Mouse (Mus musculus) cerebellum, adult 18-20 months (tissue): ENCODE measurements around the gene Wdr18.
A peak's percentile ranks its signal among the peaks of the same experiment; 100 is the strongest.

ENCODE experiments used
- DNase-seq, 2 experiments: peaks; one replicate each; pipeline ENCODE4 v3.0.0; 2021

The Wdr18 gene

GRCm38 (mm10) chr10:79947502-79947901 is 12.4 kb upstream of the Wdr18 start:
- DNase-seq = no peak

- no peak for DNase-seq
These were observed 10.1 kb upstream of the Wdr18 start for GRCm38 (mm10) chr10:79949873-79950272.

- DNase-seq = no peak
These were observed 9.3 kb upstream of the Wdr18 start for GRCm38 (mm10) chr10:79950661-79951060.

- DNase-seq = no peak
These were observed 6.0 kb upstream of the Wdr18 start for GRCm38 (mm10) chr10:79953946-79954345.

GRCm38 (mm10) chr10:79955691-79956090 is 4.3 kb upstream of the Wdr18 start:
- no peak for DNase-seq

GRCm38 (mm10) chr10:79956643-79957154 is 3.3 kb upstream of the Wdr18 start:
- DNase-seq = no peak

DNA sequence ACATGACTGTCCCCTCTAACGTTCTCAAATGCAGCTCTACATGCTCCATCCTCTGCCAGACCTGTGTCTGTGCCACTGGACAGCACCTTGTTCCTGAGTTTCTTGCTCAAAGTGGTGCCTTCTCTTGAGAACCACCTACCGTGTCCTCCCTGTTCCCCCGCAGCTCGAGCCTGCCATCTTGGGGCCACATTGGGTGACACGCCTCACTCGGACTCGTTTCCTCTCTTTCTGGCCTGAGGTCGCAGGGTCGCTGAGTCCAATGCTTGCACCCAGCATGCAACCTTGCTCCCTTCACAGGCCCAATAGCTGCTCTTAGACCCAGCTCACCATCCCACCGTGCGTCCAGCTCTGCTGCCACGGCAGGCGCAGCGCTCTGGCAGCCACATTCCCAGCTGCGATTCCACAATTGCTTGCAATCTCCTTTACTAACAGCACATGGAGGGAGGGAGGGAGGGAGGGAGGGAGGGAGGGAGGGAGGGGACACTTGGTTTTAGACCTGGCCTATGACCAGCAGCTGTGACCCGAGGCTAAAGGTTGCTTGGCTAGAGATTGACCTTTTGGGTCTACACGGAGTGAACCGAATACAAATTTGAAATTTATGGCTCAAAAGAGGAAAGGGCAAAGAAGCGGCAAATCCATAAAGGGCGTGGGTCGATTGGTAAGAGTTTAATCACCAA is 1.7 kb upstream of the Wdr18 start:
- peak; percentile 85 to 86 for DNase-seq

DNA sequence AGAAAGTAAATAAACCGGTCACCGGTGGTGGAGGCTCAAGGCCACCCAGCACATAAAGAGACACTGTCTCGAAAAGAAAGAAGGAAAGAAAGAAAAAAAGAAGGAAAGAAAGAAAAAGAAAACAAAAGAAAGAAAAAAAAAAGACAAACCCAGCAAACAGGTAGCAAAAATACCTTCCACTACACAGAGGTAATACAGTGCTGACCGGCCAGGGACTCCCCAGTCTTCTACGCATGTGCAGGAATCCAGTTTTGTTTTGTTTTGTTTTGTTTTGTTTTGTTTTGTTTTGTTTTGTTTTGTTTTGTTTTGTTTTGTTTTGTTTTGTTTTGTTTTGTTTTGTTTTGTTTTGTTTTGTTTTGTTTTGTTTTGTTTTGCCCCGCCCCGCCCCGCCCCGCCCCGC is 540 bp upstream of the Wdr18 start:
- DNase-seq = peak in 1 of 2 experiments; percentile 63

DNA sequence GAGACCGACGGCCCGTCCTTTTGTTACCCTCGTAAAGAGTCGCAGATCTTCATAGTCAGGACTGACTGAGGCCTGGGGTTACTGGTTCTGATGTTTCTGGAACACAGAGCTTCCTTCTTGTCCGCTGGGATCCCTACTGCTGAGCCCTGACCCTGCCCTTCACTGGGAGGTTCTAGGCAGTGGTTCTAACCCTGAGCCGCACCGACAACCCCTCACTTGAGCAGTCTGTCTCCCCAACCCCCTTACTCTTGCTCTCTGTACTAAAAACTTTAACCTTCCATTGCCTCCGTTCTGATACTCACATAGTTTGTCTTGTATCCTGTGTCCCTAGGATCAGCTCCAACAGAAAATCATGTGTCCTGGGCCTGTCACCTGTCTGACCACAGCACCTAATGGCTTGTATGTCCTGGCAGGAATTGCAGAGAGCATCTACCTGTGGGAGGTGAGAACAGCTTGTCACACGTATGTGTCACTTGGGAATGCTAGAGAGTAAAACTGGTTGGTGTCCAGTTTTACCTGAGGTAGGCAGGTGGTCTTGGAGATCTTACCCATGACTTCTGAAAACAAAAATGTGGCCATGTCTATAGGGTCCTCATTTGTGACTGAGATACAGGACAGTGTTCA is 831 bp downstream of the Wdr18 start:
- DNase-seq = no peak

DNA sequence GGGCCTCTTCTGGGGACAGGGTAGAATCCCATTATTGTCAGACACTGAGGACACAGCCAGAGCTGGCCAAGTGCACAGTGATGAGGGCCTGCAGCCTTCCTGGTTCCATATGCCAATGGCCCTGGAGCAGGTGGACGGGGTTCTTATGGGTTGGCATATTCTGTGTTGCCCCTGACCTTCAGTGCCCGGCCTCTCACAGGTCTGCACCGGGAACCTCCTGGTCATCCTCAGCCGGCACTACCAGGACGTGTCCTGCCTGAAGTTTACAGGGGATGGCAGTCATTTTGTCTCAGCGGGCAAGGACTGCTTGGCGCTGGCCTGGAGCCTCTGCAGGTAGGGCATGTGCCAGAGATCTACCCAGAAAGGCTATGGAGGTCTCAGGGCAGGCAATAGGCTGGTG is 4.8 kb downstream of the Wdr18 start:
- DNase-seq = no peak

GRCm38 (mm10) chr10:79965325-79965724 is 5.4 kb downstream of the Wdr18 start:
- no peak for DNase-seq

DNA sequence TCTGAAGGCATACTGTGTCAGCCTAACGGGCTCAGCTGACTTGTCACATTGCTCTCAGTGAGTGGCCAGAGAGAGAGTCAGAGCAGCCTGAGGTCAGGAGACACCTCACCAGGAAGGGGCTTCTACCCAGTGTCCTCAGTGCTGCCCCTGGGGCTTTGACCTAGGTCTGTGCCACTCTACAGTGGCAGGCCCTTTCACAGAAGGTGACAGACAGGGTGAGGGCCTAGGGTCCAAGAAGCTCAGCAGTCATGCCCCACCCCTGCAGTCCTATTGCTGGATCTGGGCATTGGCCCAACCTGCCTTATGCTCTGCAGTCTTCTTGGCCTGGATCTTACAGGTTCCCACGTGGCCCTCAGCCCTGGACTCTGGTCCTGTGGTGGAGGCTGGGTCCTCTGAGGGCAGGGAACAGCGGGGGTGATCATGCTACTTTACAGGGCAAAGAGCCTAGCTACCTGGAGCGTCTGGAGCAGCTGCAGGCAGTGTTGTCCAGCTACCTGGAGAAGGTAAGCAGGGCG is 7.0 kb downstream of the Wdr18 start:
- peak; percentile 61 to 64 for DNase-seq

- DNase-seq = no peak
These were observed 8.2 kb downstream of the Wdr18 start for GRCm38 (mm10) chr10:79968181-79968580.

GRCm38 (mm10) chr10:79969124-79969568 is 9.2 kb downstream of the Wdr18 start:
- DNase-seq = no peak

DNA sequence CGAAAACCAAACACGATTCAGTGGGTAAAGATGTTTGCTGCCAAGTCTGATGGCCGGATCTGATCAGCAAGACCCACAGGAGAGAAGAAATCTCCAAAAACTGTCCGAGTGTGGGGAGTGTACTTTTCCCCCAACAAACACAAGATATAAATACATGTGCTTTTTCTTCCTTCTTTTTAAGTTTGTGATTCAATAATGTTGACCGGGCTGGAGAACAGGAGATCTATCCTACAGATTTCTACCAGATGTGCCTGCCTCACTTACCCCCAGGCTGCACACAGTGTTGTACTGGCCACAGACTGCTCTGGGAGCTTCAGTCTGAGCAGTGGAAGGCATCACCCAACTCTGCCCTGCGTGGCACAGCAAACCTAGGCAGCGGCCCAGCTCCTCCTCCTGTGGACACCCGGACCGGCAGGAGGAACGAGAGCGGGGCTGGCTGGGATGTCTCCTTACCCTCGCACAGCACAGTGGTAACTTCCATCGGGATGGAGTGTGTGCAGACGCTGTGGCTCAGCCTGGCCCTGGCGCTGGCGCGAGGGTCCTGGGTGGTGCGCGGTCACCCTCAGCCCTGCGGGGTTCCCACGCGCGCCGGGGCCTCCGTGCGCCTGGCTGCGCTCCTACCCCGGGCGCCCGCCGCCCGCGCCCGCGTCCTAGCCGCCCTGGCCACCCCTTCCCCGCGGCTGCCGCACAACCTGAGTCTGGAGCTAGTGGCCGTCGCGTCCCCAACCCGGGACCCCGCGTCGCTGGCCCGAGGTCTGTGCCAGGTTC is 10.6 kb downstream of the Wdr18 start, which contains the start of gene Grin3b:
Gene Grin3b, plus strand, starts transcription at position 301 of the 768 bp plus-strand sequence.
- DNase-seq = peak; percentile 41 to 53

DNA sequence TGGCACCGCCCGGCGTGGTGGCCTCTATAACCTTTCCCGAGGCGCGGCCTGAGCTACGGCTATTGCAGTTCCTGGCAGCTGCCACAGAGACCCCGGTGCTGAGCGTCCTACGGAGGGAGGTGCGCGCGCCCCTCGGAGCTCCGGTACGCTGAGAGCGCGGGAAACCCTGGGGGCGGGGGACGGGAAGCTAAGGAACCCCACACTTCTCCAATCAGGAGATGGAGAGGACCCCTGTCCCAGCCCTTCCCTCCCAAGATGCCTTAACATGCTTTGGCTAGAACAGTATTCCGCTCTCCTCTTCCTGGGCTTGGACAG is 11.2 kb downstream of the Wdr18 start:
- DNase-seq = no peak

DNA sequence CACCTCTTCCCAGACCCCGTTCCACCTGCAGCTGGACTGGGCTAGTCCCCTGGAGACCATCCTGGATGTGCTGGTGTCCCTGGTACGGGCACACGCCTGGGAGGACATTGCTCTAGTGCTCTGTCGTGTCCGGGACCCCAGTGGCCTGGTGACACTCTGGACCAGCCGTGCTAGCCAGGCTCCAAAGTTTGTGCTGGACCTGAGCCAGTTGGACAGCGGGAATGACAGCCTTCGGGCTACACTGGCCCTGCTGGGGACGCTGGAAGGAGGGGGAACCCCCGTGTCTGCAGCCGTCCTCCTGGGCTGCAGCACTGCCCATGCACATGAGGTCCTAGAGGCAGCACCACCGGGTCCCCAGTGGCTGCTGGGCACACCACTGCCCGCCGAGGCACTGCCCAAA is 12.9 kb downstream of the Wdr18 start:
- no peak for DNase-seq

DNA sequence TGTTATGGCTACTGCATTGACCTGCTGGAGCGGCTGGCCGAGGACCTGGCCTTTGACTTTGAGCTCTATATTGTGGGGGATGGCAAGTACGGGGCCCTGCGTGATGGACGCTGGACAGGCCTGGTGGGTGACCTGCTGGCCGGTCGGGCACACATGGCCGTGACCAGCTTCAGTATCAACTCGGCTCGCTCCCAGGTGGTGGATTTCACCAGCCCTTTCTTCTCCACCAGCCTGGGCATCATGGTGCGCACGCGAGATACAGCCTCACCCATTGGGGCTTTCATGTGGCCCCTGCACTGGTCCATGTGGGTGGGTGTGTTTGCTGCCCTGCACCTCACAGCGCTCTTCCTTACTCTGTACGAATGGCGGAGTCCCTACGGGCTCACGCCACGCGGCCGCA is 14.1 kb downstream of the Wdr18 start:
- DNase-seq = no peak

GRCm38 (mm10) chr10:79974668-79975067 is 14.7 kb downstream of the Wdr18 start:
- no peak for DNase-seq

DNA sequence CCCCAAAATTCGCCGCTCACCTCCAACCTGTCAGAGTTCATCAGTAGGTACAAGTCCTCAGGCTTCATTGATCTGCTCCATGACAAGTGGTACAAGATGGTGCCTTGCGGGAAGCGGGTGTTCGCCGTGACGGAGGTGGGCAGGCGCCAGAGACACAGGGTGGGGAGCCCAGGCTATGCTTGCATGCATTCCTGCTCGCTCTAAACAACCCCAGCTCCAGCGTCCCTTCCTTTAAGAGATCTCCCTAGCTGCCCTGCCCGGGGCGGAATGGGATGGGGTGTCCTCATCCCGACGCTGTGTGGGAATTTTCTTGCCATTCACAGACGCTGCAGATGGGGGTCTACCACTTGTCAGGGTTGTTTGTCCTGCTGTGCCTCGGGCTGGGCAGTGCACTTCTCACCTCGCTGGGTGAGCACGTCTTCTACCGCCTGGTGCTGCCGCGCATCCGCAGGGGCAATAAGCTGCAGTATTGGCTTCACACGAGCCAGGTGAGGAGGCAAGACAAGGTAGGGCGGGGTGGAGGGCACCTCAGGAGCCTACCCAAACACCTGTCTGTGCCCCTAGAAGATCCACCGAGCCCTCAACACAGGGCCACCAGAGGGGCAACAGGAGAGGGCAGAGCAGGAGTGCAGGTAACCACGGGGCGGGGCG is 16.2 kb downstream of the Wdr18 start:
- no peak for DNase-seq

- no peak for DNase-seq
These were observed 16.8 kb downstream of the Wdr18 start for GRCm38 (mm10) chr10:79976722-79977107.

DNA sequence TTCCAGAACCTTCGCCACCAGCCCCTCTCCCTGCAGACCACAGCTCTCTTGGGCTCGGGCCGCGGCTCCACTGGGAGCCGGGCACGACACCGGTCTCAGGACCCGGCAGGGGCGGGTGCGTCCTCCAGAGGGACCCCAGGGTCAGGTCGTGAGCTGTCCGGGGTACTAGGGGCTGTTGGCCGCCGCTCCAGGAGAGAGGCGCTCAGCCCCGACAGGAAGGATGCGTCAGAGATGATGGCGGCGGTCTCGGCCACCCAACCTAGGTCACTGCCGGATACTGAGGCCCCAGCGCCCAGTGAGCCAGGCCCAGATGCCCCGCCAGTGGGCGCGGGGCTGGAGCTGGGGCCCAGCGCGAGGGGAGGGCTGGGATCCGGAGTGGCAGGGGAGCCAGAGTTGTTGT is 17.4 kb downstream of the Wdr18 start:
- DNase-seq = no peak

- no peak for DNase-seq
These were observed 18.1 kb downstream of the Wdr18 start for GRCm38 (mm10) chr10:79978061-79978460.
